Mouse (Mus musculus) neural tube, embryonic 12.5 days (tissue): Measurements from ENCODE around the gene Ccr9. TPM values are rescaled to one million over a fixed set of nuclear protein-coding genes. Genes with fewer than 3 reads are reported as not detected.
"Not testable (repeated sequence)": the region's sequence is repeated elsewhere in the genome, so short reads cannot be mapped to it uniquely, and the experiment has no call there.

Experiments used
- ATAC-seq: fragments of 200-750 bp; cut with Nextera tagmentation; 2 replicates; pipeline ENCODE4 v1.8.0; 2017; ENCODE audit warnings: low read depth, mild to moderate bottlenecking, moderate TSS enrichment, moderate library complexity; ENCODE audit not compliant: low FRiP score
- H3K27ac ChIP-seq: fragments of 300-500 bp; sonication (generic); 2 replicates; pipeline ENCODE4 v1.5.1; 2016
- H3K27me3 ChIP-seq: fragments of 300-500 bp; sonication (generic); replicated peaks from 2 replicates; pipeline ENCODE4 v1.6.1; 2016; ENCODE audit warnings: mild to moderate bottlenecking
- H3K36me3 ChIP-seq: fragments of 300-500 bp; sonication (generic); 2 replicates; pipeline ENCODE4 v1.6.1; 2016; ENCODE audit warnings: mild to moderate bottlenecking
- H3K4me1 ChIP-seq: fragments of 300-500 bp; sonication (generic); 2 replicates; pipeline ENCODE4 v1.6.1; 2016
- H3K4me2 ChIP-seq: fragments of 300-500 bp; sonication (generic); replicated peaks from 2 replicates; pipeline ENCODE4 v1.6.1; 2016; ENCODE audit warnings: mild to moderate bottlenecking
- H3K4me3 ChIP-seq: fragments of 300-500 bp; sonication (generic); 2 replicates; pipeline ENCODE4 v1.5.1; 2016
- H3K9ac ChIP-seq: fragments of 300-500 bp; sonication (generic); 2 replicates; pipeline ENCODE4 v1.6.1; 2016; ENCODE audit warnings: mild to moderate bottlenecking
- H3K9me3 ChIP-seq: fragments of 300-500 bp; sonication (generic); 2 replicates; pipeline ENCODE4 v1.6.1; 2016; ENCODE audit warnings: mild to moderate bottlenecking
- WGBS: fragments of 180-500 bp; shearing (Covaris S2); methylation state at CpG from one replicate; pipeline ENCODE4 v1.1.7; 2016; 5-methylcytosine and 5-hydroxymethylcytosine counted together
- polyA plus RNA-seq: library from polyadenylated mRNA; unstranded; fragments of >200 nt; fragmentation: Nextera tagmentation; extraction: Ambion mirVana; gene quantifications from 2 replicates; pipeline ENCODE4 v1.2.1, GENCODE M21; 2016

Ccr9 gene
- polyA plus RNA-seq, 1 experiment from 2014 or later, result 0.08 TPM

GRCm38 (mm10) chr9:123722737-123723493 lies 44.7 kb downstream of the Ccr9 start:
- 74% methylated on average over 2 of the region's 2 CpGs for WGBS
- Histone ChIP-seq H3K9ac (no peak overlapping the region), H3K4me1 (no peaks in the 10 kb centered on the region), H3K9me3 (no peaks in the 10 kb centered on the region), H3K27me3 (no peaks in the 10 kb centered on the region), H3K4me3 (no peak overlapping the region), H3K4me2 (no peak overlapping the region), H3K36me3 (no peaks in the 10 kb centered on the region), H3K27ac (no peak overlapping the region)
- ATAC-seq, result no peak

- 76% methylated on average over 3 of the region's 3 CpGs for WGBS
Measured at GRCm38 (mm10) chr9:123731271-123731670, 53.0 kb downstream of the Ccr9 start.

GRCm38 (mm10) chr9:123734133-123734532 lies 55.9 kb downstream of the Ccr9 start:
- no peak for ATAC-seq
- WGBS, result 80% methylated on average over 3 of the region's 3 CpGs
- H3K9me3 ChIP-seq, result no peaks in the 10 kb centered on the region

More at GRCm38 (mm10) chr9:123731271-123731670, 53.0 kb downstream of the Ccr9 start:
- Histone ChIP-seq H3K27me3 (no peaks in the 10 kb centered on the region), H3K27ac (no peak overlapping the region), H3K4me2 (no peak overlapping the region), H3K4me1 (no peaks in the 10 kb centered on the region), H3K9ac (no peak overlapping the region), H3K9me3 (no peaks in the 10 kb centered on the region), H3K36me3 (no peaks in the 10 kb centered on the region), H3K4me3 (no peak overlapping the region)
- no peak for ATAC-seq

GRCm38 (mm10) chr9:123740799-123741198 lies 62.6 kb downstream of the Ccr9 start:
- no peaks in the 10 kb centered on the region for H3K36me3 ChIP-seq
- WGBS, result 78% methylated on average over 4 of the region's 4 CpGs
- H3K27me3 ChIP-seq, result no peaks in the 10 kb centered on the region
- no peak overlapping the region for H3K9ac ChIP-seq
- H3K4me1 ChIP-seq, result no peaks in the 10 kb centered on the region
- H3K9me3 ChIP-seq, result no peaks in the 10 kb centered on the region
- H3K4me3 ChIP-seq, result no peak overlapping the region
- no peak overlapping the region for H3K27ac ChIP-seq
- ATAC-seq, result no peak
- no peak overlapping the region for H3K4me2 ChIP-seq

More at GRCm38 (mm10) chr9:123734133-123734532, 55.9 kb downstream of the Ccr9 start:
- Histone ChIP-seq H3K4me1 (no peaks in the 10 kb centered on the region), H3K27me3 (no peaks in the 10 kb centered on the region), H3K27ac (no peak overlapping the region), H3K9ac (no peak overlapping the region), H3K4me2 (no peak overlapping the region), H3K36me3 (no peaks in the 10 kb centered on the region), H3K4me3 (no peak overlapping the region)

GRCm38 (mm10) chr9:123749687-123750086 lies 71.4 kb downstream of the Ccr9 start:
- not testable (repeated sequence) for H3K4me1 ChIP-seq, H3K4me2 ChIP-seq, H3K9me3 ChIP-seq, H3K4me3 ChIP-seq, H3K27me3 ChIP-seq, H3K27ac ChIP-seq, H3K9ac ChIP-seq, ATAC-seq, H3K36me3 ChIP-seq
- WGBS, result 88% methylated on average over 8 of the region's 8 CpGs

- H3K27ac ChIP-seq, result no peak overlapping the region
- no peaks in the 10 kb centered on the region for H3K27me3 ChIP-seq
- no peaks in the 10 kb centered on the region for H3K36me3 ChIP-seq
- no peaks in the 10 kb centered on the region for H3K9me3 ChIP-seq
- 89% methylated on average over 4 of the region's 4 CpGs for WGBS
- no peak for ATAC-seq
- no peak overlapping the region for H3K9ac ChIP-seq
- H3K4me2 ChIP-seq, result no peak overlapping the region
- no peak overlapping the region for H3K4me3 ChIP-seq
- H3K4me1 ChIP-seq, result no peaks in the 10 kb centered on the region
Measured at GRCm38 (mm10) chr9:123754333-123754732, 76.1 kb downstream of the Ccr9 start.

GRCm38 (mm10) chr9:123756752-123757151 lies 78.5 kb downstream of the Ccr9 start:
- Histone ChIP-seq H3K36me3 (no peaks in the 10 kb centered on the region), H3K4me2 (no peak overlapping the region), H3K4me3 (no peak overlapping the region), H3K27me3 (no peaks in the 10 kb centered on the region), H3K4me1 (no peaks in the 10 kb centered on the region), H3K27ac (no peak overlapping the region), H3K9me3 (no peaks in the 10 kb centered on the region), H3K9ac (no peak overlapping the region)
- no peak for ATAC-seq
- 85% methylated on average over 3 of the region's 3 CpGs for WGBS

GRCm38 (mm10) chr9:123757326-123757725 lies 79.1 kb downstream of the Ccr9 start:
- Histone ChIP-seq H3K4me2 (no peak overlapping the region), H3K36me3 (no peaks in the 10 kb centered on the region), H3K27ac (no peak overlapping the region), H3K27me3 (no peaks in the 10 kb centered on the region), H3K9me3 (no peaks in the 10 kb centered on the region), H3K9ac (no peak overlapping the region), H3K4me1 (no peaks in the 10 kb centered on the region), H3K4me3 (no peak overlapping the region)
- 65% methylated on average over 2 of the region's 2 CpGs for WGBS
- ATAC-seq, result no peak

GRCm38 (mm10) chr9:123758156-123758555 lies 79.9 kb downstream of the Ccr9 start:
- H3K4me2 ChIP-seq, result no peak overlapping the region
- no peak overlapping the region for H3K27ac ChIP-seq
- 79% methylated on average over 1 of the region's 1 CpGs for WGBS
- ATAC-seq, result no peak
- no peaks in the 10 kb centered on the region for H3K27me3 ChIP-seq
- H3K9me3 ChIP-seq, result no peaks in the 10 kb centered on the region
- no peaks in the 10 kb centered on the region for H3K4me1 ChIP-seq
- no peaks in the 10 kb centered on the region for H3K36me3 ChIP-seq
- no peak overlapping the region for H3K9ac ChIP-seq
- H3K4me3 ChIP-seq, result no peak overlapping the region

- Histone ChIP-seq H3K36me3 (no peaks in the 10 kb centered on the region), H3K4me2 (no peak overlapping the region), H3K9ac (no peak overlapping the region), H3K27me3 (no peaks in the 10 kb centered on the region), H3K4me1 (no peaks in the 10 kb centered on the region), H3K9me3 (no peaks in the 10 kb centered on the region), H3K27ac (no peak overlapping the region), H3K4me3 (no peak overlapping the region)
- no peak for ATAC-seq
- WGBS, result 91% methylated on average over 4 of the region's 4 CpGs
Measured at GRCm38 (mm10) chr9:123758645-123759044, 80.4 kb downstream of the Ccr9 start.

- Histone ChIP-seq H3K27me3 (no peaks in the 10 kb centered on the region), H3K36me3 (no peaks in the 10 kb centered on the region), H3K4me3 (no peak overlapping the region), H3K4me2 (no peak overlapping the region), H3K27ac (no peak overlapping the region), H3K9ac (no peak overlapping the region), H3K4me1 (no peaks in the 10 kb centered on the region), H3K9me3 (no peaks in the 10 kb centered on the region)
- ATAC-seq, result no peak
- 89% methylated on average over 3 of the region's 3 CpGs for WGBS
Measured at GRCm38 (mm10) chr9:123760806-123761205, 82.6 kb downstream of the Ccr9 start.

GRCm38 (mm10) chr9:123762886-123763285 lies 84.6 kb downstream of the Ccr9 start:
- H3K4me1 ChIP-seq, result no peaks in the 10 kb centered on the region
- no peak overlapping the region for H3K27ac ChIP-seq
- no peaks in the 10 kb centered on the region for H3K36me3 ChIP-seq
- H3K4me3 ChIP-seq, result no peak overlapping the region
- no peak for ATAC-seq
- 92% methylated on average over 4 of the region's 4 CpGs for WGBS
- no peaks in the 10 kb centered on the region for H3K27me3 ChIP-seq
- no peak overlapping the region for H3K9ac ChIP-seq
- H3K4me2 ChIP-seq, result no peak overlapping the region
- no peaks in the 10 kb centered on the region for H3K9me3 ChIP-seq

GRCm38 (mm10) chr9:123763771-123764170 lies 85.5 kb downstream of the Ccr9 start:
- Histone ChIP-seq H3K9ac (no peak overlapping the region), H3K36me3 (no peaks in the 10 kb centered on the region), H3K9me3 (no peaks in the 10 kb centered on the region), H3K4me3 (no peak overlapping the region), H3K4me1 (no peaks in the 10 kb centered on the region), H3K27me3 (no peaks in the 10 kb centered on the region), H3K27ac (no peak overlapping the region), H3K4me2 (no peak overlapping the region)
- ATAC-seq, result no peak
- 87% methylated on average over 3 of the region's 3 CpGs for WGBS
